ENCODE assay signal across 20 mouse cellular contexts in the genomic region with DNA sequence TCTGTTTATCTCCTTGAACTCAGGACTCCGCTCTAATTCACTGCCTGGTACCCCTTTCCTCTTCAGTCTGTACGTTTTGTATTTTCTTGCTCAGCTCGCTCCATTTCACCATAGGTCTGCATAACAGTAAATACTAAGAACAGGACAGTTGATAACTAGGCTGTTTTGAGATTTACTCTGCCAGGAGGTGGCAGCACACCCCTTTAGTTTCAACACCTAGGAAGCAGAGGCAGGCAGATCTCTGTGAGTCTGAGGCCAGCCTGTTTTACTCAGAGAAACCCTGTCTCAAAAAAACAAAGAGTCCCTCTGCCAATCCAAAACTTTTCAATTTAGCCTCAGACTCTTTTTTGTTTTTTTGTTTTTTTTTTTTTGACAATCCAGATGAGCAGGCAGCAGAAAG. TPM values are rescaled to one million over a fixed set of nuclear protein-coding genes. Genes with fewer than 3 reads are reported as not detected.
A peak's percentile ranks its signal among the peaks of the same experiment; 100 is the strongest.
DNase-seq lines count a peak whose midpoint lies in the region; ATAC-seq and TF ChIP-seq lines count a peak whose summit lies in the region.
"Had no signal": no experiment of that assay in that cellular context is flagged by ENCODE, and none has a peak within 500 bp of the region (broad histone marks: within the 10 kb centered on the region; RNA-seq: fewer than 3 reads in every experiment).

No protein-coding gene starts in this region.

- TF ChIP-seq CTCF in intestine, postnatal 0 days (IDR thresholded peaks at IDR 0.05; ENCODE audit: low read depth) = 0 out of 2 replicates have a peak, but pooled peaks have one; percentile 14
- peak in 1 of 2 experiments; percentile 40; a peak in 2 of 4 replicates for TF ChIP-seq CTCF in CH12.LX (conservative IDR thresholded peaks at IDR 0.05 in 1 of 2, IDR thresholded peaks at IDR 0.05 in 1 of 2; ENCODE audit: low read depth in 2 of 2, low read length in 2 of 2)
- peak; percentile 39; the same call in 1 of the 2 replicates for TF ChIP-seq CTCF in bone marrow, adult 2 months (IDR thresholded peaks at IDR 0.05; ENCODE audit: control insufficient read depth, insufficient read depth, low read length)

- TF ChIP-seq EP300 in CH12.LX (IDR thresholded peaks at IDR 0.05; ENCODE audit: low read length) = no peak

- no peak overlapping the region for H3K4me3 ChIP-seq in intestine, postnatal 0 days (ENCODE audit: low read depth, low read length)
- H3K4me3 ChIP-seq in intestine, embryonic 15.5 days (replicated peaks) = no peak overlapping the region
- no peak overlapping the region for H3K4me3 ChIP-seq in CH12.LX (replicated peaks in 1 of 3; ENCODE audit: low read depth in 2 of 3, low read length in 2 of 3, poor library complexity in 1 of 3)
- H3K4me3 ChIP-seq in bone marrow, adult 2 months (replicated peaks; ENCODE audit: control insufficient read depth, low read depth, low read length) = no peak overlapping the region
- H3K4me3 ChIP-seq in embryonic facial prominence, embryonic 10.5 days = no peak overlapping the region
- H3K4me3 ChIP-seq: heart, embryonic 15.5 days; limb, embryonic 10.5 days; midbrain, embryonic 12.5 days had no signal

- TF ChIP-seq RAD21 in CH12.LX (IDR thresholded peaks at IDR 0.05; ENCODE audit: low read depth, low read length) = peak; percentile 39

- no peaks in the 10 kb centered on the region; the same call in 1 of the 2 replicates for H3K36me3 ChIP-seq in intestine, postnatal 0 days (ENCODE audit: control insufficient read depth, insufficient read depth)
- H3K36me3 ChIP-seq in intestine, embryonic 15.5 days = no peaks in the 10 kb centered on the region
- no peaks in the 10 kb centered on the region for H3K36me3 ChIP-seq in CH12.LX (replicated peaks in 1 of 2; ENCODE audit: control insufficient read depth in 1 of 2, insufficient read depth in 1 of 2, low read length in 1 of 2)
- no peaks in the 10 kb centered on the region for H3K36me3 ChIP-seq in embryonic facial prominence, embryonic 10.5 days (replicated peaks)
- H3K36me3 ChIP-seq: heart, embryonic 15.5 days; limb, embryonic 10.5 days; midbrain, embryonic 12.5 days had no signal

- in situ Hi-C loops in CH12.LX (cut with MboI; ENCODE audit: low pct_ligation_motif_present, low pct_unique_long_range_greater_than_20kb, low sequenced_read_pairs) = no loop called here

- H3K4me1 ChIP-seq in intestine, postnatal 0 days (replicated peaks; ENCODE audit: control insufficient read depth, insufficient read depth, low read length) = no peaks in the 10 kb centered on the region
- H3K4me1 ChIP-seq in intestine, embryonic 15.5 days (replicated peaks) = no peaks in the 10 kb centered on the region
- H3K4me1 ChIP-seq in CH12.LX (ENCODE audit: control insufficient read depth in 1 of 2, insufficient read depth in 2 of 2) = peaks cover 0 to 5% of the 10 kb centered on the region in 2 experiments; a peak in 2 of 4 replicates
- no peaks in the 10 kb centered on the region; the same call in 1 of the 2 replicates for H3K4me1 ChIP-seq in bone marrow, adult 2 months (ENCODE audit: control insufficient read depth, insufficient read depth, low read length)
- peaks cover 16% of the 10 kb centered on the region for H3K4me1 ChIP-seq in embryonic facial prominence, embryonic 10.5 days
- H3K4me1 ChIP-seq: heart, embryonic 15.5 days had no signal

- H3K9me3 ChIP-seq in intestine, postnatal 0 days (ENCODE audit: control insufficient read depth) = peaks cover 7% of the 10 kb centered on the region; the same call in 1 of the 2 replicates
- H3K9me3 ChIP-seq in intestine, embryonic 15.5 days = no peaks in the 10 kb centered on the region
- H3K9me3 ChIP-seq in CH12.LX (replicated peaks; ENCODE audit: low read length) = peaks cover 13% of the 10 kb centered on the region
- H3K9me3 ChIP-seq in embryonic facial prominence, embryonic 10.5 days = no peaks in the 10 kb centered on the region
- H3K9me3 ChIP-seq: heart, embryonic 15.5 days; limb, embryonic 10.5 days; midbrain, embryonic 12.5 days had no signal

- no peak for TF ChIP-seq POLR2A in CH12.LX (IDR thresholded peaks at IDR 0.05; ENCODE audit: low read depth, low read length)
- TF ChIP-seq POLR2A in bone marrow, adult 2 months (IDR thresholded peaks at IDR 0.05; ENCODE audit: borderline replicate concordance, control insufficient read depth, low read depth, low read length) = no peak

- ATAC-seq in intestine, postnatal 0 days = no peak
- no peak for ATAC-seq in intestine, embryonic 15.5 days
- ATAC-seq: forebrain, embryonic 14.5 days; Patski had no signal

- H3K4me2 ChIP-seq in intestine, postnatal 0 days (replicated peaks; ENCODE audit: low read depth) = no peak overlapping the region
- no peak overlapping the region for H3K4me2 ChIP-seq in intestine, embryonic 15.5 days (replicated peaks)
- H3K4me2 ChIP-seq in CH12.LX (ENCODE audit: insufficient read depth, low read depth, poor library complexity, severe bottlenecking) = no peak overlapping the region
- H3K4me2 ChIP-seq: heart, embryonic 15.5 days; midbrain, embryonic 12.5 days had no signal

- H3K9ac ChIP-seq in intestine, postnatal 0 days (ENCODE audit: low read depth, low read length) = no peak overlapping the region
- no peak overlapping the region for H3K9ac ChIP-seq in intestine, embryonic 15.5 days
- H3K9ac ChIP-seq in CH12.LX (ENCODE audit: insufficient read depth, low read depth) = no peak overlapping the region
- H3K9ac ChIP-seq: heart, embryonic 15.5 days; midbrain, embryonic 12.5 days had no signal

- 92% methylated on average over 3 of the region's 3 CpGs for whole genome bisulfite sequencing in intestine, postnatal 0 days
- 94% methylated on average over 3 of the region's 3 CpGs for WGBS in intestine, embryonic 15.5 days
- WGBS in bone marrow, adult 2 months = 86% methylated on average over 3 of the region's 3 CpGs
- WGBS in embryonic facial prominence, embryonic 10.5 days = 93% methylated on average over 3 of the region's 3 CpGs

- intact Hi-C loops in heart, postnatal 14 days (cut with DNase I) = no loop called here

- no peak overlapping the region for H3K27ac ChIP-seq in intestine, postnatal 0 days (ENCODE audit: low read depth, low read length)
- H3K27ac ChIP-seq in intestine, embryonic 15.5 days = no peak overlapping the region
- no peak overlapping the region for H3K27ac ChIP-seq in CH12.LX (ENCODE audit: insufficient read depth, low read depth)
- H3K27ac ChIP-seq in bone marrow, adult 2 months (ENCODE audit: control insufficient read depth, insufficient read depth, low read depth, low read length, poor library complexity) = no peak overlapping the region
- no peak overlapping the region for H3K27ac ChIP-seq in embryonic facial prominence, embryonic 10.5 days (replicated peaks)
- H3K27ac ChIP-seq: heart, embryonic 15.5 days; kidney, postnatal 0 days; limb, embryonic 10.5 days; macrophage; midbrain, embryonic 12.5 days had no signal

- DNase-seq in 3T3-L1 (ENCODE audit: low read depth, low spot score) = peak; percentile 79
- no peak for DNase-seq in CH12.LX (ENCODE audit: extremely low read depth)
- DNase-seq in cerebellum, postnatal 36 days = no peak
- no peak for DNase-seq in embryonic facial prominence, embryonic 10.5 days (ENCODE audit: low spot score)
- no peak for DNase-seq in heart, postnatal 14 days
- DNase-seq: cerebellum, adult 9-11 months; embryo, embryonic 11 days; heart, adult 18-20 months; right cerebral cortex, postnatal 4 days; thymus, adult 2 months had no signal

- dilution Hi-C loops in CH12.LX (cut with MboI; ENCODE audit: extremely low pct_ligation_motif_present, extremely low pct_unique_long_range_greater_than_20kb, low sequenced_read_pairs) = no loop called here

- no peaks in the 10 kb centered on the region for H3K27me3 ChIP-seq in intestine, postnatal 0 days (replicated peaks; ENCODE audit: control insufficient read depth, insufficient read depth, low read length)
- H3K27me3 ChIP-seq in intestine, embryonic 15.5 days (replicated peaks) = no peaks in the 10 kb centered on the region
- no peaks in the 10 kb centered on the region for H3K27me3 ChIP-seq in CH12.LX (replicated peaks)
- no peaks in the 10 kb centered on the region for H3K27me3 ChIP-seq in embryonic facial prominence, embryonic 10.5 days (replicated peaks; ENCODE audit: low read depth, poor library complexity, severe bottlenecking)
- H3K27me3 ChIP-seq: heart, embryonic 15.5 days; midbrain, embryonic 12.5 days; Patski had no signal

- H3K79me2 ChIP-seq in CH12.LX (replicated peaks; ENCODE audit: control insufficient read depth, extremely low read depth, insufficient read depth, poor library complexity, severe bottlenecking) = no peaks in the 10 kb centered on the region

RNA-seq across cellular contexts. Expression of a gene that starts 13.5 kb away (rescaled TPM):
- 49.8 and 50.2 TPM in 2 replicates for polyA plus RNA-seq in intestine, postnatal 0 days (2015; fragmentation: Nextera tagmentation; extraction: Ambion mirVana)
- polyA plus RNA-seq in intestine, embryonic 15.5 days (2015; fragmentation: Nextera tagmentation; extraction: Ambion mirVana) = 85.7 and 91.2 TPM in 2 replicates
- total RNA-seq in CH12.LX (2012; rRNA removed) = 5.2 and 6.6 TPM in 2 replicates
- total RNA-seq in CH12.LX (2014; rRNA removed) = 2.5 TPM in 2 replicates
- 15.6 and 17.1 TPM in 2 replicates for polyA plus RNA-seq in CH12.LX (2012; ENCODE audit: insufficient read length, low read depth)
- 19.3 and 33.0 TPM in 2 replicates for polyA plus RNA-seq in bone marrow, adult 2 months (2011; ENCODE audit: insufficient read depth, insufficient read length, low replicate concordance, missing spikeins)
- polyA plus RNA-seq in embryonic facial prominence, embryonic 10.5 days (2016; fragmentation: Nextera tagmentation; extraction: Ambion mirVana) = 189 and 195 TPM in 2 replicates
- 10 to 100 TPM; 39.6 to 41.3 TPM for total RNA-seq in heart, postnatal 14 days (2021)

RNA-seq across cellular contexts. Expression of a gene that starts 21.0 kb away (rescaled TPM):
- polyA plus RNA-seq in intestine, postnatal 0 days (2015; fragmentation: Nextera tagmentation; extraction: Ambion mirVana) = 15.6 and 16.2 TPM in 2 replicates
- polyA plus RNA-seq in intestine, embryonic 15.5 days (2015; fragmentation: Nextera tagmentation; extraction: Ambion mirVana) = 49.6 and 50.2 TPM in 2 replicates
- total RNA-seq in CH12.LX (2012; rRNA removed) (33.9 and 37.2 TPM in 2 replicates), CH12.LX (2014; rRNA removed) (55.5 and 56.0 TPM in 2 replicates)
- 54.8 and 54.9 TPM in 2 replicates for polyA plus RNA-seq in CH12.LX (2012; ENCODE audit: insufficient read length, low read depth)
- 30.2 and 41.6 TPM in 2 replicates for polyA plus RNA-seq in bone marrow, adult 2 months (2011; ENCODE audit: insufficient read depth, insufficient read length, low replicate concordance, missing spikeins)
- 81.5 and 86.2 TPM in 2 replicates for polyA plus RNA-seq in embryonic facial prominence, embryonic 10.5 days (2016; fragmentation: Nextera tagmentation; extraction: Ambion mirVana)
- 10 to 100 TPM; 21.4 to 25.3 TPM for total RNA-seq in heart, postnatal 14 days (2021)

RNA-seq across cellular contexts. Expression of a gene that starts 51.8 kb away (rescaled TPM):
- 1.5 and 1.8 TPM in 2 replicates for polyA plus RNA-seq in intestine, postnatal 0 days (2015; fragmentation: Nextera tagmentation; extraction: Ambion mirVana)
- 4.8 and 6.1 TPM in 2 replicates for polyA plus RNA-seq in intestine, embryonic 15.5 days (2015; fragmentation: Nextera tagmentation; extraction: Ambion mirVana)
- 0.92 and 2.1 TPM in 2 replicates for total RNA-seq in CH12.LX (2012; rRNA removed)
- total RNA-seq in CH12.LX (2014; rRNA removed) = 0.74 and 1.2 TPM in 2 replicates
- 1.2 and 1.8 TPM in 2 replicates for polyA plus RNA-seq in CH12.LX (2012; ENCODE audit: insufficient read length, low read depth)
- polyA plus RNA-seq in bone marrow, adult 2 months (2011; ENCODE audit: insufficient read depth, insufficient read length, low replicate concordance, missing spikeins) = 0.68 and 1.3 TPM in 2 replicates
- polyA plus RNA-seq in embryonic facial prominence, embryonic 10.5 days (2016; fragmentation: Nextera tagmentation; extraction: Ambion mirVana) = 8.8 and 8.9 TPM in 2 replicates
- 1 to 10 TPM; 1.2 TPM for total RNA-seq in heart, postnatal 14 days (2021)
